Comparison of ENCODE assay signal across 8 mouse cellular contexts in the genomic region with DNA sequence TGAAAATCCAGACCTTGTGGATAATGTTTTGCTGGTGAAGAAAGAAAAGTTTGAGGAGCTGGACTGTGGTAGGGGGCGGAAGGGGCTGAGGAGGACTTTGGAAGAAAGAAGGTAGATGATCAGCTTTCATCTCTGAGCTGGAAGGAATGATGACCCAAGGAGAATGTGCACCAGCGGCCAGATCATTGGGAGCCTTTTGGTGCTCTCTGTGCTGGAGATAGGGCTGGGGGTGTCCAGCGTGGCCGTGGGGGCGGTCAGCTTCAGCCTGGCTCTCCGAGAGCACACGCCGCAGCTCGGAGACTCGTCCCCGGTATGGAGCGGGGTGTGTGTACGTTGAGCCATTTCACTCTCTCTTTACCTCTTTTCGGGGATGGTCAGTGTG. TPM values are rescaled to one million over a fixed set of nuclear protein-coding genes. Genes with fewer than 3 reads are reported as not detected.
DNase-seq lines count a peak whose midpoint lies in the region; ATAC-seq and TF ChIP-seq lines count a peak whose summit lies in the region.
"Had no signal": no experiment of that assay in that cellular context is flagged by ENCODE, and none has a peak within 500 bp of the region (broad histone marks: within the 10 kb centered on the region; RNA-seq: fewer than 3 reads in every experiment).

No protein-coding gene starts in this region.

- H3K9ac ChIP-seq in forebrain, embryonic 11.5 days (ENCODE audit: low read length) = peak overlapping the region; percentile 84
- H3K9ac ChIP-seq in hindbrain, embryonic 16.5 days (ENCODE audit: low read depth, low read length) = peak overlapping the region; percentile 80
- peak overlapping the region; percentile 71 for H3K9ac ChIP-seq in midbrain, postnatal 0 days (replicated peaks; ENCODE audit: low read length, poor library complexity, severe bottlenecking)

- no peak for TF ChIP-seq POLR2A in lung, adult 2 months (IDR thresholded peaks at IDR 0.05; ENCODE audit: borderline replicate concordance, extremely low read depth, low read depth, low read length)

- H3K9me3 ChIP-seq in forebrain, embryonic 11.5 days (ENCODE audit: control insufficient read depth, low read length) = no peaks in the 10 kb centered on the region
- no peaks in the 10 kb centered on the region; the same call in 1 of the 2 replicates for H3K9me3 ChIP-seq in hindbrain, embryonic 16.5 days (ENCODE audit: control insufficient read depth, low read length)
- H3K9me3 ChIP-seq in midbrain, postnatal 0 days (ENCODE audit: low read length) = no peaks in the 10 kb centered on the region

- DNase-seq in lung, adult 2 months = no peak
- DNase-seq in lung, postnatal 14 days = no peak
- peak; percentile 65 for DNase-seq in forebrain, embryonic 11.5 days (ENCODE audit: low spot score)
- peak; percentile 25 for DNase-seq in midbrain, postnatal 0 days (ENCODE audit: low spot score)
- no peak for DNase-seq in thymus, postnatal 25 days
- DNase-seq in adrenal gland, postnatal 4 days (ENCODE audit: low spot score in 2 of 2) = no peak

- H3K27me3 ChIP-seq in forebrain, embryonic 11.5 days (ENCODE audit: control insufficient read depth, insufficient read depth, low read length) = no peaks in the 10 kb centered on the region
- H3K27me3 ChIP-seq in hindbrain, embryonic 16.5 days (replicated peaks; ENCODE audit: control insufficient read depth, insufficient read depth, low read length) = no peaks in the 10 kb centered on the region
- no peaks in the 10 kb centered on the region for H3K27me3 ChIP-seq in midbrain, postnatal 0 days (ENCODE audit: insufficient read depth, low read length)

- no peaks in the 10 kb centered on the region for H3K4me1 ChIP-seq in lung, adult 2 months (ENCODE audit: control insufficient read depth, insufficient read depth, low read length)
- H3K4me1 ChIP-seq in forebrain, embryonic 11.5 days (replicated peaks; ENCODE audit: control insufficient read depth, insufficient read depth, low read length) = 0 out of 2 replicates have a peak, but pooled peaks cover 3% of the 10 kb centered on the region
- no peaks in the 10 kb centered on the region for H3K4me1 ChIP-seq in hindbrain, embryonic 16.5 days (ENCODE audit: control insufficient read depth, insufficient read depth, low read depth, low read length)
- no peaks in the 10 kb centered on the region; the same call in 1 of the 2 replicates for H3K4me1 ChIP-seq in midbrain, postnatal 0 days (ENCODE audit: insufficient read depth, low read length)

- peak overlapping the region; percentile 87 for H3K4me2 ChIP-seq in forebrain, embryonic 11.5 days (ENCODE audit: low read depth, low read length, severe bottlenecking)
- H3K4me2 ChIP-seq in hindbrain, embryonic 16.5 days (ENCODE audit: low read length) = peak overlapping the region; percentile 78
- H3K4me2 ChIP-seq in midbrain, postnatal 0 days (ENCODE audit: low read depth, low read length, poor library complexity, severe bottlenecking) = peak overlapping the region; percentile 79

- TF ChIP-seq CTCF in lung, adult 2 months (IDR thresholded peaks at IDR 0.05; ENCODE audit: insufficient read depth, low read length) = no peak
- TF ChIP-seq CTCF in midbrain, postnatal 0 days (IDR thresholded peaks at IDR 0.05) = no peak

- WGBS in lung, adult 2 months = 5% methylated on average over 14 of the region's 14 CpGs
- 2% methylated on average over 14 of the region's 14 CpGs for WGBS in forebrain, embryonic 11.5 days
- WGBS in hindbrain, embryonic 16.5 days = 1% methylated on average over 14 of the region's 14 CpGs
- WGBS in midbrain, postnatal 0 days = under 1% methylated on average over 14 of the region's 14 CpGs

- H3K4me3 ChIP-seq in lung, adult 2 months (replicated peaks; ENCODE audit: extremely low read depth, low read depth, low read length) = peak overlapping the region; percentile 11
- H3K4me3 ChIP-seq in forebrain, embryonic 11.5 days (ENCODE audit: low read depth, low read length) = peak overlapping the region; percentile 50
- peak overlapping the region; percentile 61 for H3K4me3 ChIP-seq in hindbrain, embryonic 16.5 days (ENCODE audit: low read length)
- H3K4me3 ChIP-seq in midbrain, postnatal 0 days (ENCODE audit: low read depth, low read length) = peak overlapping the region; percentile 65

- H3K36me3 ChIP-seq in forebrain, embryonic 11.5 days (ENCODE audit: control insufficient read depth, insufficient read depth, low read length) = no peaks in the 10 kb centered on the region
- no peaks in the 10 kb centered on the region for H3K36me3 ChIP-seq in hindbrain, embryonic 16.5 days (ENCODE audit: control insufficient read depth, insufficient read depth, low read length)
- no peaks in the 10 kb centered on the region for H3K36me3 ChIP-seq in midbrain, postnatal 0 days (ENCODE audit: insufficient read depth, low read length)

- no peak overlapping the region for H3K27ac ChIP-seq in forebrain, embryonic 11.5 days (ENCODE audit: low read depth, low read length)
- H3K27ac ChIP-seq in hindbrain, embryonic 16.5 days (ENCODE audit: low read depth, low read length) = peak overlapping the region; percentile 72
- H3K27ac ChIP-seq in midbrain, postnatal 0 days (ENCODE audit: low read depth, low read length) = peak overlapping the region; percentile 51; the same call in 1 of the 2 replicates

- ATAC-seq in forebrain, embryonic 11.5 days (replicated peaks; ENCODE audit: low FRiP score) = peak; percentile 73
- ATAC-seq in hindbrain, embryonic 16.5 days = peak; percentile 85
- ATAC-seq in midbrain, postnatal 0 days (ENCODE audit: low FRiP score) = peak; percentile 61

RNA-seq across cellular contexts. Expression of a gene that starts 0.7 kb away (rescaled TPM):
- 0.05 and 0.26 TPM in 2 replicates for polyA plus RNA-seq in lung, adult 2 months (2012; rRNA removed)
- polyA plus RNA-seq in forebrain, embryonic 11.5 days (2014; fragmentation: Nextera tagmentation; extraction: Ambion mirVana) = 1.2 and 1.8 TPM in 2 replicates
- polyA plus RNA-seq in hindbrain, embryonic 16.5 days (2015; fragmentation: Nextera tagmentation; extraction: Ambion mirVana) = 17.2 and 19.1 TPM in 2 replicates
- 13.3 and 27.8 TPM in 2 replicates for total RNA-seq in midbrain, postnatal 0 days (2014; rRNA removed)
- 16.5 and 17.9 TPM in 2 replicates for polyA plus RNA-seq in midbrain, postnatal 0 days (2015; fragmentation: Nextera tagmentation; extraction: Ambion mirVana)
- total RNA-seq in adrenal gland, postnatal 4 days (2021) = 1 to 10 TPM; 6.1 to 7.4 TPM
- total RNA-seq: liver, adult 2 months had no signal
- polyA plus RNA-seq: liver, adult 2 months had no signal

Comparison
In these comparisons a context has a peak if more than half of its experiments do, and no peak if none do; other contexts are left out.
1. DNase-seq: peak in forebrain, embryonic 11.5 days (single experiment) and midbrain, postnatal 0 days (single experiment); none in lung, adult 2 months (single experiment), lung, postnatal 14 days (single experiment), thymus, postnatal 25 days (single experiment) and adrenal gland, postnatal 4 days (0 of 2).
2. H3K4me3 ChIP-seq: peak in every context shown above with its lines; median percentile 65 in midbrain, postnatal 0 days; 61 in hindbrain, embryonic 16.5 days; 50 in forebrain, embryonic 11.5 days; 11 in lung, adult 2 months.
3. Peak in every context shown above with its lines, with median percentiles within 50 percentile points of each other: ATAC-seq, H3K4me2 ChIP-seq and H3K9ac ChIP-seq.